Mouse (Mus musculus): Measurements from ENCODE around the gene Cryzl2.

Cryzl2 gene

GRCm38 (mm10) chr1:157443026-157443722 lies 15.2 kb upstream of the Cryzl2 start:
- no peak for DNase-seq (ENCODE audit: low spot score)

- DNase-seq (ENCODE audit: low spot score), result no peak
Measured at GRCm38 (mm10) chr1:157443723-157444561, 14.4 kb upstream of the Cryzl2 start.

- no peak for DNase-seq (ENCODE audit: low spot score)
Measured at GRCm38 (mm10) chr1:157444632-157445300, 13.6 kb upstream of the Cryzl2 start.

GRCm38 (mm10) chr1:157445398-157445910 lies 12.9 kb upstream of the Cryzl2 start:
- DNase-seq (ENCODE audit: low spot score), result no peak

- no peak for DNase-seq (ENCODE audit: low spot score)
Measured at GRCm38 (mm10) chr1:157446325-157446724, 12.1 kb upstream of the Cryzl2 start.

- DNase-seq (ENCODE audit: low spot score), result no peak
Measured at GRCm38 (mm10) chr1:157447142-157447541, 11.2 kb upstream of the Cryzl2 start.

GRCm38 (mm10) chr1:157448164-157448804 lies 10.1 kb upstream of the Cryzl2 start:
- DNase-seq (ENCODE audit: low spot score), result no peak

GRCm38 (mm10) chr1:157448805-157449188 lies 9.6 kb upstream of the Cryzl2 start:
- DNase-seq (ENCODE audit: low spot score), result no peak

- DNase-seq (ENCODE audit: low spot score), result no peak
Measured at GRCm38 (mm10) chr1:157449532-157449931, 8.8 kb upstream of the Cryzl2 start.

GRCm38 (mm10) chr1:157449981-157450636 lies 8.3 kb upstream of the Cryzl2 start:
- DNase-seq (ENCODE audit: low spot score), result no peak

- DNase-seq (ENCODE audit: low spot score), result no peak
Measured at GRCm38 (mm10) chr1:157452284-157452683, 6.1 kb upstream of the Cryzl2 start.

GRCm38 (mm10) chr1:157452759-157453549 lies 5.4 kb upstream of the Cryzl2 start:
- no peak for DNase-seq (ENCODE audit: low spot score)

GRCm38 (mm10) chr1:157454876-157455275 lies 3.5 kb upstream of the Cryzl2 start:
- no peak for DNase-seq (ENCODE audit: low spot score)

GRCm38 (mm10) chr1:157457789-157458188 lies 588 bp upstream of the Cryzl2 start:
- no peak for DNase-seq (ENCODE audit: low spot score)

GRCm38 (mm10) chr1:157459904-157460303 lies 1.5 kb downstream of the Cryzl2 start:
- no peak for DNase-seq (ENCODE audit: low spot score)

- DNase-seq (ENCODE audit: low spot score), result no peak
Measured at GRCm38 (mm10) chr1:157461276-157461675, 2.9 kb downstream of the Cryzl2 start.

- no peak for DNase-seq (ENCODE audit: low spot score)
Measured at GRCm38 (mm10) chr1:157462336-157462735, 4.0 kb downstream of the Cryzl2 start.

- no peak for DNase-seq (ENCODE audit: low spot score)
Measured at GRCm38 (mm10) chr1:157465194-157465593, 6.8 kb downstream of the Cryzl2 start.

GRCm38 (mm10) chr1:157467866-157468265 lies 9.5 kb downstream of the Cryzl2 start:
- no peak for DNase-seq (ENCODE audit: low spot score)

GRCm38 (mm10) chr1:157470761-157471386 lies 12.5 kb downstream of the Cryzl2 start:
- DNase-seq (ENCODE audit: low spot score), result no peak

Data from spleen, adult 12 weeks (tissue).